Mouse (Mus musculus) urinary bladder, postnatal 36 days (tissue): Measurements from ENCODE around the gene Fbxw7.

Experiments used
- DNase-seq, 2 experiments: peaks; one replicate each; pipeline ENCODE4 v3.0.0; 2022; ENCODE audit warnings: low spot score in 2 of 2, mixed read lengths in 1 of 2

Gene Fbxw7

GRCm38 (mm10) chr3:85024817-85025705, 210.0 kb downstream of the Fbxw7 start:
- no peak for DNase-seq
